Mouse (Mus musculus): Measurements from ENCODE around the gene Nat9. TPM values are rescaled to one million over a fixed set of nuclear protein-coding genes. Genes with fewer than 3 reads are reported as not detected.

Nat9 gene
- 11.2 and 17.7 TPM in 2 replicates for polyA plus RNA-seq (2012; ENCODE audit: low replicate concordance)

DNA sequence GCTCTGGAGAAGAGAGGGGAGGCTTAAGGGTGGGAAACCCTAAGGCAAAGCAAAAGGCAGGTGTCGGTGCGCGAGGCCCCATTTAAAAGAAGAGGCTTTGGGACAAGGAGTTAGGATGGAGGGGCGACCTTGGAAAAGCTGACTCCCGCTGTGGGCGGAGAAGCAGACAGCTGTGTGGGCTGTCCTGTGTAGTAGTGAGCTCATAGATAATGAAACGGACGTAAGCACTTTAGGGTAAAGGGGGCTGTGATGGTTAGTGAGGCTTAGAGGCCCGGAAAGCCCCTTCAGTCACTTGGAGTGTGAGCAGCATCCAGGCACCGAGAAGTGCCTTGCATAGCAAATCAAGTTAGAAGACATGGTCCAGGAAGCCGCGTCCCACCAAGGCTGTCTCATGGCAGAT, at the start of gene Nat9:
Gene Nat9, minus strand, starts transcription at position 167 of the 400 bp plus-strand sequence.

DNA sequence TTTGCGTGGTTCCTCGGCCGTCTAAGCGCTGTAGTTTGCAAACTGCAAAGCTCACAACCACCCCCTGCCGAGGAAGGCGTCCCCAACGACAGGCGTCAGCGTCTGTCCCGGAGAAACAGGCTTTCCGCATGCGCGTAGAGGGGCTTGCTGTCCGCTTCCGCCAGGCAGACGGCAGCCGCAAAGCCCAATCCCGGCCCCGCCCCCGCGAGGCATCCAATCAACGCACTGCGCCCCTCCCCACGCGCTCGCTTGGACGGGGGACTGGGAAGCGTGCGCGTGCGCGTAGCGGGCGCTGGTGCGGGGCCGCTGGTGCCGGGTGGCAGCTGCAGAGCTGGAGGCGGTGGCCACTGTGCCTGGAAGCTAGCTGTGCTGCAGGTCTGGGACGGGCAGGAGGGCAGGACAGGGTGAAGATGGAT, 427 bp downstream of the Nat9 start, which contains the start of gene Tmem104:
Gene Tmem104, plus strand, starts transcription at position 264 of the 416 bp plus-strand sequence.

GRCm38 (mm10) chr11:115162832-115163480, 24.7 kb downstream of the Nat9 start, which contains the start of gene Slc9a3r1:
TSS of gene Slc9a3r1 (plus strand) at chr11:115163341.

DNA sequence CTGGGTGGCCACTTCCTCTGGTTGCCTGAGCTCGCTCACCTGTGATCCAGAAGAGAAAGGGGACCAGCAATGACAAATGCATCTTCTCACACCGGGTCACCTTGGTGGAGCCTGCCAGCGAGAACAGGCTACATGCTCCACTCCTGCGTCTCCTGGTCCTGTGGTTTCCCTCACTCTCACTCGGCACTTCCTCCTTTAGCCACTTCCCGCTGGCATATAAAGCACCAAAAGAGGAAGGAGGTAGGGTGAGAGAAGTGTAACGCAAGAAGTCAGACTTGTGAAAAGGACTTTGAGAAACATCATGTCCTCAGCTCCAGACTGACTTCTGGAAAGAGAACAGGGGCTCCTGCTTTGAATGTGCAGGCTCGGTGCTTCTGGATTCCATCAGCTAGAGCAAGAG, 53.9 kb downstream of the Nat9 start, which contains the start of gene Cd300lf:
Gene Cd300lf, minus strand, starts transcription at position 193 of the 400 bp plus-strand sequence.

Other genes with a start within 250 kb of the Nat9 start
- gene Cd300c, start 218.7 kb downstream of the Nat9 start, polyA plus RNA-seq (2012; ENCODE audit: low replicate concordance): not detected in 2 replicates
- gene Cd300ld, start 197.9 kb downstream of the Nat9 start, polyA plus RNA-seq (2012; ENCODE audit: low replicate concordance): 0.15 and 0.30 TPM in 2 replicates
- gene Cd300c2, start 186.0 kb downstream of the Nat9 start, polyA plus RNA-seq (2012; ENCODE audit: low replicate concordance): 0.19 and 0.42 TPM in 2 replicates
- not detected in 2 replicates for gene Cd300ld2, start 171.7 kb downstream of the Nat9 start, polyA plus RNA-seq (2012; ENCODE audit: low replicate concordance)
- gene Cd300ld4, start 160.8 kb downstream of the Nat9 start, polyA plus RNA-seq (2012; ENCODE audit: low replicate concordance): not detected in 2 replicates
- gene Cd300ld5, start 150.1 kb downstream of the Nat9 start, polyA plus RNA-seq (2012; ENCODE audit: low replicate concordance): 0.62 TPM in 1 of 2 replicates, not detected in the other
- 0.22 and 0.62 TPM in 2 replicates for gene Cd300ld3, start 139.4 kb downstream of the Nat9 start, polyA plus RNA-seq (2012; ENCODE audit: low replicate concordance)
- gene Cd300e, start 125.7 kb downstream of the Nat9 start, polyA plus RNA-seq (2012; ENCODE audit: low replicate concordance): 0.08 TPM in 2 replicates
- gene Rab37, start 96.4 kb downstream of the Nat9 start, polyA plus RNA-seq (2012; ENCODE audit: low replicate concordance): 1.5 TPM in 2 replicates
- gene Cd300lf, start 53.9 kb downstream of the Nat9 start, polyA plus RNA-seq (2012; ENCODE audit: low replicate concordance): 0.87 and 2.4 TPM in 2 replicates
- gene Slc9a3r1, start 24.5 kb downstream of the Nat9 start, polyA plus RNA-seq (2012; ENCODE audit: low replicate concordance): 29.5 and 39.0 TPM in 2 replicates
- 9.5 and 18.3 TPM in 2 replicates for gene Tmem104, start 372 bp downstream of the Nat9 start, polyA plus RNA-seq (2012; ENCODE audit: low replicate concordance)
- gene Grin2c, start 79.4 kb upstream of the Nat9 start, polyA plus RNA-seq (2012; ENCODE audit: low replicate concordance): 2.6 and 3.5 TPM in 2 replicates
- 28.9 and 35.2 TPM in 2 replicates for gene Fdxr, start 89.2 kb upstream of the Nat9 start, polyA plus RNA-seq (2012; ENCODE audit: low replicate concordance)
- gene Fads6, start 109.8 kb upstream of the Nat9 start, polyA plus RNA-seq (2012; ENCODE audit: low replicate concordance): 0.05 and 0.08 TPM in 2 replicates
- not detected in 2 replicates for gene Otop2, start 119.3 kb upstream of the Nat9 start, polyA plus RNA-seq (2012; ENCODE audit: low replicate concordance)
- gene Ush1g, start 134.2 kb upstream of the Nat9 start, polyA plus RNA-seq (2012; ENCODE audit: low replicate concordance): 0.28 and 0.50 TPM in 2 replicates
- gene Otop3, start 146.9 kb upstream of the Nat9 start, polyA plus RNA-seq (2012; ENCODE audit: low replicate concordance): not detected in 2 replicates
- gene Hid1, start 179.9 kb upstream of the Nat9 start, polyA plus RNA-seq (2012; ENCODE audit: low replicate concordance): 1.3 and 1.7 TPM in 2 replicates
- gene Cdr2l, start 194.1 kb upstream of the Nat9 start, polyA plus RNA-seq (2012; ENCODE audit: low replicate concordance): 0.75 and 0.91 TPM in 2 replicates
- gene Mrpl58, start 215.9 kb upstream of the Nat9 start, polyA plus RNA-seq (2012; ENCODE audit: low replicate concordance): 57.4 and 57.8 TPM in 2 replicates
- 11.6 and 26.2 TPM in 2 replicates for gene Atp5h, start 232.1 kb upstream of the Nat9 start, polyA plus RNA-seq (2012; ENCODE audit: low replicate concordance)
- 18.3 and 34.4 TPM in 2 replicates for gene Kctd2, start 232.3 kb upstream of the Nat9 start, polyA plus RNA-seq (2012; ENCODE audit: low replicate concordance)

All from leukemia stem cell, adult 10-12 weeks (primary cell).